ENCODE assay signal across 24 mouse cellular contexts in the genomic region with DNA sequence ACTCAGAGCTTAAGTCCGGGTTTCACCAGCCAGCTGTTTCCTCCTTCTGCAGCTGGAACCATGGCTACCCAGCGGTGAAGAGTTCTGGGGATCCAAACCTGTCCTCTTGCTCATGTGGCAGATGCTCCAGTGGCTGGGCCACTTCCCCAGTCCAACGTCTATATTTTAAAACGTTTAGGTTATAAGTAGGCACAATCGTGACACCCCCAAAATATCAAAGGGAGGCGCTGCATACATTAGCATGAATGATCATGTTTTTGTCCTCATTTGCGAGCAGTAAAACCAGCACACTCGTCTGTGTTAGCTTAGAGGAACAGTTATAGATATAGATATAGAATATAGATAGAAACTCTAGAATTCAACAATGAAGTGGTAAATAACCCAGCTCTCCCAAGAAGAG. TPM values are rescaled to one million over a fixed set of nuclear protein-coding genes. Genes with fewer than 3 reads are reported as not detected.
DNase-seq lines count a peak whose midpoint lies in the region; ATAC-seq and TF ChIP-seq lines count a peak whose summit lies in the region.
"Had no signal": no experiment of that assay in that cellular context is flagged by ENCODE, and none has a peak within 500 bp of the region (broad histone marks: within the 10 kb centered on the region; RNA-seq: fewer than 3 reads in every experiment).

No protein-coding gene starts in this region.

- no peak for TF ChIP-seq CTCF in midbrain, postnatal 0 days (IDR thresholded peaks at IDR 0.05)
- no peak for TF ChIP-seq CTCF in bone marrow macrophage, adult 2 months (IDR thresholded peaks at IDR 0.05; ENCODE audit: low read depth, low read length)

- DNase-seq in midbrain, embryonic 10.5 days (ENCODE audit: low spot score), result no peak
- DNase-seq in midbrain, postnatal 0 days (ENCODE audit: low spot score), result no peak
- DNase-seq in 416B (ENCODE audit: low read depth), result peak; percentile 44
- DNase-seq in kidney, postnatal 36 days, result no peak
- DNase-seq: cerebellum, adult 8-10 months; cerebellum, postnatal 25 days; heart, postnatal 14 days; kidney, adult 11 months; kidney, postnatal 14 days; liver, embryonic 13.5 days; right cerebral cortex, postnatal 14 days; spleen, adult 18-20 months had no signal

- H3K9me3 ChIP-seq in midbrain, embryonic 10.5 days (replicated peaks), result 0 out of 2 replicates have a peak, but pooled peaks cover 4% of the 10 kb centered on the region
- H3K9me3 ChIP-seq in midbrain, postnatal 0 days (ENCODE audit: low read length), result no peaks in the 10 kb centered on the region
- H3K9me3 ChIP-seq: forebrain, embryonic 13.5 days; hindbrain, embryonic 15.5 days; limb, embryonic 10.5 days; limb, embryonic 15.5 days; liver, embryonic 13.5 days had no signal

- ATAC-seq in midbrain, postnatal 0 days (ENCODE audit: low FRiP score), result no peak
- ATAC-seq in megakaryocyte progenitor cell, adult 5-6 weeks (replicated peaks; ENCODE audit: poor library complexity), result 0 out of 2 replicates have a peak, but pooled peaks have one; percentile 20
- ATAC-seq: forebrain, embryonic 13.5 days; inflammation-experienced regulatory T-cells, adult 6 months had no signal

- H3K4me2 ChIP-seq in midbrain, postnatal 0 days (ENCODE audit: low read depth, low read length, poor library complexity, severe bottlenecking), result no peak overlapping the region
- H3K4me2 ChIP-seq: forebrain, embryonic 13.5 days; hindbrain, embryonic 15.5 days; limb, embryonic 15.5 days; liver, embryonic 13.5 days; neural tube, embryonic 13.5 days had no signal

- H3K4me1 ChIP-seq in midbrain, embryonic 10.5 days, result peaks cover 16% of the 10 kb centered on the region
- no peaks in the 10 kb centered on the region for H3K4me1 ChIP-seq in midbrain, postnatal 0 days (ENCODE audit: insufficient read depth, low read length)
- H3K4me1 ChIP-seq in bone marrow macrophage, adult 2 months (ENCODE audit: control insufficient read depth, insufficient read depth, low read length), result peaks cover 24% of the 10 kb centered on the region

- H3K4me3 ChIP-seq in midbrain, embryonic 10.5 days, result no peak overlapping the region
- H3K4me3 ChIP-seq in midbrain, postnatal 0 days (ENCODE audit: low read depth, low read length), result no peak overlapping the region
- H3K4me3 ChIP-seq in bone marrow macrophage, adult 2 months (ENCODE audit: insufficient read depth, low read length), result peak overlapping the region; percentile 29; the same call in 1 of the 2 replicates
- H3K4me3 ChIP-seq: forebrain, embryonic 13.5 days; hindbrain, embryonic 10.5 days; hindbrain, embryonic 15.5 days; limb, embryonic 10.5 days; limb, embryonic 15.5 days; liver, embryonic 13.5 days; neural tube, embryonic 13.5 days had no signal

- no peaks in the 10 kb centered on the region for H3K36me3 ChIP-seq in midbrain, embryonic 10.5 days
- H3K36me3 ChIP-seq in midbrain, postnatal 0 days (ENCODE audit: insufficient read depth, low read length), result no peaks in the 10 kb centered on the region
- H3K36me3 ChIP-seq: hindbrain, embryonic 10.5 days; hindbrain, embryonic 15.5 days; limb, embryonic 10.5 days; limb, embryonic 15.5 days; liver, embryonic 13.5 days; neural tube, embryonic 13.5 days had no signal

- no peaks in the 10 kb centered on the region for H3K27me3 ChIP-seq in midbrain, embryonic 10.5 days (ENCODE audit: low read depth, poor library complexity, severe bottlenecking)
- H3K27me3 ChIP-seq in midbrain, postnatal 0 days (ENCODE audit: insufficient read depth, low read length), result no peaks in the 10 kb centered on the region
- H3K27me3 ChIP-seq: CH12.LX; forebrain, embryonic 13.5 days; hindbrain, embryonic 15.5 days; limb, embryonic 15.5 days; liver, embryonic 13.5 days; neural tube, embryonic 13.5 days had no signal

- TF ChIP-seq POLR2A in bone marrow macrophage, adult 2 months (IDR thresholded peaks at IDR 0.05; ENCODE audit: borderline replicate concordance, low read depth, low read length), result no peak

- no peak overlapping the region for H3K9ac ChIP-seq in midbrain, postnatal 0 days (replicated peaks; ENCODE audit: low read length, poor library complexity, severe bottlenecking)
- H3K9ac ChIP-seq: forebrain, embryonic 13.5 days; hindbrain, embryonic 15.5 days; limb, embryonic 15.5 days; liver, embryonic 13.5 days; neural tube, embryonic 13.5 days had no signal

- WGBS in midbrain, embryonic 10.5 days, result 57% methylated on average over 8 of the region's 8 CpGs
- WGBS in midbrain, postnatal 0 days, result 42% methylated on average over 8 of the region's 8 CpGs

- 0 out of 2 replicates have a peak overlapping the region, but pooled peaks have one; percentile 35 for H3K27ac ChIP-seq in midbrain, embryonic 10.5 days (replicated peaks)
- H3K27ac ChIP-seq in midbrain, postnatal 0 days (ENCODE audit: low read depth, low read length), result no peak overlapping the region
- H3K27ac ChIP-seq in bone marrow macrophage, adult 2 months (ENCODE audit: insufficient read depth, low read depth, low read length), result peak overlapping the region; percentile 89
- H3K27ac ChIP-seq: forebrain, embryonic 13.5 days; hindbrain, embryonic 15.5 days; limb, embryonic 10.5 days; liver, embryonic 13.5 days; neural tube, embryonic 13.5 days had no signal

RNA-seq across cellular contexts. Expression of a gene that starts 14.1 kb away (rescaled TPM):
- polyA plus RNA-seq in midbrain, embryonic 10.5 days (2016; fragmentation: Nextera tagmentation; extraction: Ambion mirVana), result 0.57 and 0.76 TPM in 2 replicates
- 24.3 and 25.9 TPM in 2 replicates for total RNA-seq in midbrain, postnatal 0 days (2014; rRNA removed)
- polyA plus RNA-seq in midbrain, postnatal 0 days (2015; fragmentation: Nextera tagmentation; extraction: Ambion mirVana), result 13.6 and 14.6 TPM in 2 replicates
- 4.5 and 5.3 TPM in 2 replicates for polyA plus RNA-seq in bone marrow macrophage, adult 2 months (2012; ENCODE audit: insufficient read depth, insufficient read length, missing spikeins)
- total RNA-seq in megakaryocyte progenitor cell, adult 5-6 weeks (2015), result not detected in 2 replicates
- total RNA-seq in megakaryocyte progenitor cell, adult 5-6 weeks (2017), result not detected in 2 replicates
- total RNA-seq: CH12.LX; heart, postnatal 14 days had no signal
- polyA plus RNA-seq: C2C12; kidney, embryonic 14.5 days had no signal

RNA-seq across cellular contexts. Expression of a gene that starts 59.9 kb away (rescaled TPM):
- 21.6 and 24.3 TPM in 2 replicates for polyA plus RNA-seq in midbrain, embryonic 10.5 days (2016; fragmentation: Nextera tagmentation; extraction: Ambion mirVana)
- total RNA-seq in midbrain, postnatal 0 days (2014; rRNA removed), result 13.0 and 22.2 TPM in 2 replicates
- 16.5 and 20.6 TPM in 2 replicates for polyA plus RNA-seq in midbrain, postnatal 0 days (2015; fragmentation: Nextera tagmentation; extraction: Ambion mirVana)
- 113 and 116 TPM in 2 replicates for polyA plus RNA-seq in bone marrow macrophage, adult 2 months (2012; ENCODE audit: insufficient read depth, insufficient read length, missing spikeins)
- 22.3 and 27.5 TPM in 2 replicates for total RNA-seq in megakaryocyte progenitor cell, adult 5-6 weeks (2015)
- 32.7 and 35.9 TPM in 2 replicates for total RNA-seq in megakaryocyte progenitor cell, adult 5-6 weeks (2017)
